Mouse (Mus musculus) limb, embryonic 14.5 days (tissue): ENCODE measurements around the gene Wdr25. TPM values are rescaled to one million over a fixed set of nuclear protein-coding genes. Genes with fewer than 3 reads are reported as not detected.

Experiments
- ATAC-seq: fragments of 200-750 bp; cut with Nextera tagmentation; 2 replicates; pipeline ENCODE4 v1.8.0; 2017; ENCODE audit warnings: low read depth, moderate number of reproducible peaks, moderate TSS enrichment; ENCODE audit not compliant: low FRiP score
- DNase-seq: peaks from one replicate; pipeline ENCODE4 v3.0.0-alpha.2; 2015; ENCODE audit warnings: low spot score
- H3K27ac ChIP-seq: fragments of 300-500 bp; sonication (generic); replicated peaks from 2 replicates; pipeline ENCODE4 v1.5.1; 2014; ENCODE audit warnings: low read depth, mild to moderate bottlenecking, low read length, moderate library complexity, mixed read lengths
- H3K27me3 ChIP-seq: fragments of 300-500 bp; sonication (generic); 2 replicates; pipeline ENCODE4 v1.6.1; 2014; ENCODE audit warnings: low read length, mixed read lengths; ENCODE audit not compliant: control insufficient read depth, insufficient read depth
- H3K36me3 ChIP-seq: fragments of 300-500 bp; sonication (generic); 2 replicates; pipeline ENCODE4 v1.6.1; 2014; ENCODE audit warnings: mild to moderate bottlenecking, low read length, moderate library complexity, mixed read lengths; ENCODE audit not compliant: control insufficient read depth, insufficient read depth
- H3K4me1 ChIP-seq: fragments of 300-500 bp; sonication (generic); 2 replicates; pipeline ENCODE4 v1.6.1; 2014; ENCODE audit warnings: antibody characterized with exemption, low read length, mixed read lengths; ENCODE audit not compliant: control insufficient read depth, insufficient read depth
- H3K4me2 ChIP-seq: fragments of 300-500 bp; sonication (generic); replicated peaks from 2 replicates; pipeline ENCODE4 v1.6.1; 2014; ENCODE audit warnings: low read depth, mild to moderate bottlenecking, low read length, moderate library complexity; ENCODE audit not compliant: severe bottlenecking
- H3K4me3 ChIP-seq: fragments of 300-500 bp; sonication (generic); replicated peaks from 2 replicates; pipeline ENCODE4 v1.5.1; 2014; ENCODE audit warnings: low read length
- H3K9ac ChIP-seq: fragments of 300-500 bp; sonication (generic); 2 replicates; pipeline ENCODE4 v1.6.1; 2014; ENCODE audit warnings: mild to moderate bottlenecking, low read depth, low read length, moderate library complexity; ENCODE audit not compliant: severe bottlenecking
- H3K9me3 ChIP-seq: fragments of 300-500 bp; sonication (generic); 2 replicates; pipeline ENCODE4 v1.6.1; 2016; ENCODE audit warnings: low read length; ENCODE audit not compliant: control insufficient read depth
- POLR2A ChIP-seq: fragments of 200-500 bp; IDR thresholded peaks from 2 replicates; pipeline ENCODE4 v1.8.0; 2012; ENCODE audit warnings: inconsistent platforms, mild to moderate bottlenecking, moderate library complexity, borderline replicate concordance; ENCODE audit not compliant: insufficient read depth, insufficient read length; ENCODE audit errors: extremely low read depth
- WGBS: fragments of 180-500 bp; shearing (Covaris S2); extraction: QIAGEN DNeasy Blood & Tissue Kit; methylation state at CpG from one replicate; pipeline ENCODE4 v1.1.7; 2014; 5-methylcytosine and 5-hydroxymethylcytosine counted together
- polyA plus RNA-seq, 2 experiments: library from polyadenylated mRNA; depleted of rRNA in 1 of 2; stranded (reverse) in 1 of 2; unstranded in 1 of 2; fragments of >200 nt; fragmentation: Nextera tagmentation in 1 of 2; extraction: Ambion mirVana in 1 of 2; gene quantifications; 2 replicates each; pipeline versions ENCODE4 v1.2.1 to v1.2.3; 2012 to 2014

Wdr25 gene
- polyA plus RNA-seq, 2 experiments, result 4.6 to 12.7 TPM

DNA sequence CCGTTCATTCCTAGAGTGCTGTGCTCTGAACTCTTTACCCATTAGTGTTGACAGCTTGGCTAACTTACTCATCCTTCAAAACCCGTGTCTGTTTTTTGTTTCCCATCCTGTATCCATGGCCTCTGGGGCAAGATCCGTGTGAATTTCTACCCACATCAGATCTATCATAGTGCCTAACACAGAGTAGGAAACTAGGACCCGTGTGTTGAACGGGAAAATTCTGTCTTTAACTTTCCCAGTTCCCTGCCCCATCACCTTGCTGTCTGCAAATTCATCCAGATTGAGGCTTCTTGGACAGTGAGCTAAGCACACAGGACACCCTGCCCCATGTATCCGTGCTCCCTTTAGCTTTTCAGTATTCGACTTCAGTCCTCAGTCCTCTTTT is 993 bp downstream of the Wdr25 start:
- WGBS, result 2% methylated on average over 7 of the region's 7 CpGs
- DNase-seq, result no peak
- Histone ChIP-seq H3K27me3 (no peaks in the 10 kb centered on the region), H3K36me3 (peaks cover 18% of the 10 kb centered on the region), H3K9me3 (no peaks in the 10 kb centered on the region), H3K27ac (no peak overlapping the region), H3K4me3 (peak overlapping the region; percentile 84), H3K4me1 (peaks cover 12% of the 10 kb centered on the region), H3K9ac (peak overlapping the region; percentile 71), H3K4me2 (peak overlapping the region; percentile 83)
- TF ChIP-seq POLR2A, result no peak
- ATAC-seq, result 0 out of 2 replicates have a peak, but pooled peaks have one; percentile 7

DNA sequence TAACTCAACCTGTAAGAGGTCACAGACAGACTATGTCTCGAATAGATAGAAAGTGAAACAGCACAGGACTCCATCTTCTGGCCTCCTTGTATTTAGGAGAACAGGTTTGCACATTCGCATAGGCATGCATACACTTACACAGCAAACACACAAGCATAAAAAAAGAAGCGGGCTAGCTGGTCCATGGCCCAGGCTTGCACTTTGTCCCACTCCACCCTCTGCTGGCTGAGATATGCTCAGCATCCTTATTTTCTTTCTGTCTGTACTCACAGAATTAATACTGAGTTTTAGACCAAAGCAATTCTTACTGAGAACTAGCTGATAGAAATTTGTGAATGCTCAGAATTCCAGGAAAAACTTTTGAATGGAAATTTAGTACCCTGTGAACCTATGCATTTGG is 2.6 kb downstream of the Wdr25 start:
- no peak for DNase-seq
- Histone ChIP-seq H3K27ac (no peak overlapping the region), H3K4me1 (peaks cover 12% of the 10 kb centered on the region), H3K9me3 (no peaks in the 10 kb centered on the region), H3K4me2 (no peak overlapping the region), H3K27me3 (no peaks in the 10 kb centered on the region), H3K9ac (no peak overlapping the region), H3K36me3 (peaks cover 9% of the 10 kb centered on the region; the same call in 1 of the 2 replicates), H3K4me3 (no peak overlapping the region)
- ATAC-seq, result no peak
- 72% methylated on average over 3 of the region's 3 CpGs for WGBS
- no peak for TF ChIP-seq POLR2A

DNA sequence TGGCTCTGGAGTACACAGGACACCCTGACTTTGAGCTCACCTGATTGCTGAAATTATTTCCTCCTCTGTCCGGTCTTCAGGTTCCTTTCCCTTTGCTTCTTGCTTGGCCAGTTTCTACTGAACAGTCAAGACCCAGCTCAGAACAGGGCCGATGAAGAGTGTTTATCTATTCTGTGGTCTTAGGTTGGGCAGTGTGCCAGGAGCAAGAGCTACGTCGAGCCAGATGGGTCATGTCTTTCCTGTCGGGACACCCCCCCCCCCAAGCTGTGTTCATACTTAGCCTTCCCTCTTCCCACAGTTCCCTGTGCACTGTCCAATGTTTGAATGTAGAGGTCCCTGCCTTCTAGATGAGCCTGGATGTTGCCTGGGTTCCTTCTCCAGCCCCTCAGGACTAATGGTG is 7.9 kb downstream of the Wdr25 start:
- Histone ChIP-seq H3K9ac (no peak overlapping the region), H3K4me1 (peaks cover 17% of the 10 kb centered on the region; the same call in 1 of the 2 replicates), H3K36me3 (peaks cover 9% of the 10 kb centered on the region; the same call in 1 of the 2 replicates), H3K9me3 (no peaks in the 10 kb centered on the region), H3K27me3 (no peaks in the 10 kb centered on the region), H3K4me3 (no peak overlapping the region), H3K27ac (no peak overlapping the region), H3K4me2 (no peak overlapping the region)
- ATAC-seq, result no peak
- 77% methylated on average over 5 of the region's 5 CpGs for WGBS
- TF ChIP-seq POLR2A, result no peak
- DNase-seq, result no peak

DNA sequence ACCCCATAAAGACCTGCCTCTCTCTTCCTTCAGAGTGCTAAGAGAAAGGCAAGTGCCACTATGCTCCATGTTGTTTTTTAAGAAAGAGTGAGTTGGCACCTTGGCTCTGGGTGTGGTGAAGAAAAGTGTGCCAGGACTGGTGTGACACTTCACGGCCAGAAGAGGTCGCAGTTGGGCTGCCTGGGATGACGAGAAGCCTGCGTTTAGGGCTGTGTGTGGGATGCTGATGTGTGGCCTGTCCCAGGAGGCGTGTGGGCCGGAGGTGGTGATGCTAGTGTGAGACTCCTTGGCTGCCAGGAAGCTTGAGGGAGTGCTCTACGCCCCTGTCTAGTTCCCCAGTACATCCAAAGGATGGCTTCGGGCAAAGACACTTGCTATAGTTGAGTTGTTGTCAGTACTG is 9.5 kb downstream of the Wdr25 start:
- Histone ChIP-seq H3K4me3 (no peak overlapping the region), H3K4me2 (no peak overlapping the region), H3K36me3 (peaks cover 7% of the 10 kb centered on the region; the same call in 1 of the 2 replicates), H3K27me3 (no peaks in the 10 kb centered on the region), H3K27ac (no peak overlapping the region), H3K9me3 (no peaks in the 10 kb centered on the region), H3K9ac (no peak overlapping the region), H3K4me1 (peaks cover 17% of the 10 kb centered on the region; the same call in 1 of the 2 replicates)
- peak; percentile 27 for DNase-seq
- no peak for ATAC-seq
- 13% methylated on average over 8 of the region's 8 CpGs for WGBS
- no peak for TF ChIP-seq POLR2A

DNA sequence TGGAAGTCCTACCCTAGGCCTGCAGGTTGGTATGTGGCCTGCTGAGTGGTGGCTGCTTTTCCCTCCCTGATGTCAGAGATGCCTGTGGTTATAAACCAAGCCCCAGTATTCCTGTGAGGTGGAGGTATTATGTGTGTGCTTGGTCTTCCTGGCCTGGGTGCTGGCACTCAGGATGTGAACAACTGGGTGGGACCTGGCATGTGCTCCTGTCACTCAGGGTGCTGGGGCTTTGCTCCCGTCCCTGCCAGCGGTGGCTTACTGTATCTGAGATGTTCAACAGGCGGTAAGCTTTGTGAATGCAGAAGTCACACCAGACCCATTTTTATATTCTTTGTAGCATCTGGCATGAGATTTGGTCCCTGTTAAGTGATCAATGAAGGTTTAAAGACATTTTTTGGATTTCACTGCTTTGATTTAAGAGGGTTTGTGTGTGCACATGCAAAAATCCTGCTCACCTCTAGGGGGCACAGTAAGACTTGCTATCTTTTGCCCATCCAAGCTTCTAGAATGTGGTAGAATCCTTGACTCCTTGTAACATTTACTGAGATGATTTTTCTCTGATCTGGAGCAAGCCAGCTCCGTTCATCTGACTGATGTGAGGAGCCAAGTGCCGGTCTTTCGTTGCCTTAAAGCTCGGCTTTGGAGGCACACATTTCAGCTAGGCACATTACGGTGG is 10.3 kb downstream of the Wdr25 start:
- H3K4me2 ChIP-seq, result no peak overlapping the region
- peaks cover 17% of the 10 kb centered on the region; the same call in 1 of the 2 replicates for H3K4me1 ChIP-seq
- no peaks in the 10 kb centered on the region for H3K9me3 ChIP-seq
- H3K4me3 ChIP-seq, result no peak overlapping the region
- H3K27ac ChIP-seq, result no peak overlapping the region
- no peaks in the 10 kb centered on the region for H3K36me3 ChIP-seq
- DNase-seq, result peak; percentile 84
- 45% methylated on average over 8 of the region's 8 CpGs for WGBS
- TF ChIP-seq POLR2A, result no peak
- H3K27me3 ChIP-seq, result no peaks in the 10 kb centered on the region
- ATAC-seq, result peak; percentile 53; the same call in 1 of the 2 replicates
- no peak overlapping the region for H3K9ac ChIP-seq
